Mouse (Mus musculus) spleen, postnatal 10 days (tissue): ENCODE data around the gene Egln1.

Source experiments
- DNase-seq, 2 experiments: peaks; one replicate each; pipeline ENCODE4 v3.0.0; 2021 to 2022; ENCODE audit warnings: low spot score in 2 of 2

Egln1 gene

GRCm38 (mm10) chr8:124909936-124910335 is 39.2 kb downstream of the Egln1 start:
- DNase-seq = no peak

- no peak for DNase-seq
Observed at GRCm38 (mm10) chr8:124905482-124905881, 43.6 kb downstream of the Egln1 start.

GRCm38 (mm10) chr8:124903198-124903597 is 45.9 kb downstream of the Egln1 start:
- no peak for DNase-seq

GRCm38 (mm10) chr8:124898251-124898905 is 50.7 kb downstream of the Egln1 start:
- DNase-seq = no peak

GRCm38 (mm10) chr8:124897386-124898250 is 51.5 kb downstream of the Egln1 start, which contains the start of the genes Exoc8 and Sprtn:
Gene Exoc8 (minus strand): TSS chr8:124897705.
Gene Sprtn (plus strand): TSS chr8:124897886.
- DNase-seq = peak; percentile 98

- peak; percentile 68 to 82 for DNase-seq
Observed at GRCm38 (mm10) chr8:124896632-124897385, 52.3 kb downstream of the Egln1 start.

- DNase-seq = peak in 1 of 2 experiments; percentile 25
Observed at GRCm38 (mm10) chr8:124896010-124896631, 53.0 kb downstream of the Egln1 start.

- DNase-seq = no peak
Observed at GRCm38 (mm10) chr8:124892596-124892995, 56.5 kb downstream of the Egln1 start.

- DNase-seq = no peak
Observed at GRCm38 (mm10) chr8:124888385-124888784, 60.7 kb downstream of the Egln1 start.

- DNase-seq = no peak
Observed at GRCm38 (mm10) chr8:124878946-124879526, 70.1 kb downstream of the Egln1 start.

GRCm38 (mm10) chr8:124878141-124878540 is 71.0 kb downstream of the Egln1 start:
- DNase-seq = no peak

- DNase-seq = no peak
Observed at GRCm38 (mm10) chr8:124872690-124873089, 76.4 kb downstream of the Egln1 start.

GRCm38 (mm10) chr8:124872081-124872480 is 77.0 kb downstream of the Egln1 start:
- DNase-seq = no peak

GRCm38 (mm10) chr8:124871474-124871873 is 77.7 kb downstream of the Egln1 start:
- no peak for DNase-seq

GRCm38 (mm10) chr8:124869708-124870107 is 79.4 kb downstream of the Egln1 start:
- DNase-seq = no peak

GRCm38 (mm10) chr8:124867126-124867525 is 82.0 kb downstream of the Egln1 start:
- no peak for DNase-seq

- no peak for DNase-seq
Observed at GRCm38 (mm10) chr8:124866669-124867068, 82.5 kb downstream of the Egln1 start.

- DNase-seq = peak; percentile 22 to 27
Observed at GRCm38 (mm10) chr8:124863729-124864128, 85.4 kb downstream of the Egln1 start.

- no peak for DNase-seq
Observed at GRCm38 (mm10) chr8:124863163-124863677, 85.9 kb downstream of the Egln1 start.

GRCm38 (mm10) chr8:124862321-124863162 is 86.6 kb downstream of the Egln1 start, which contains the start of the genes Gnpat and 2810004N23Rik:
Gene Gnpat (plus strand): TSS chr8:124863033.
Gene 2810004N23Rik (minus strand): TSS chr8:124863120.
- peak; percentile 91 to 92 for DNase-seq
